Mouse (Mus musculus) olfactory bulb, adult 2 months (tissue): ENCODE measurements around the gene Coch.

Experiments used
- CTCF ChIP-seq: fragments of 200-500 bp; IDR thresholded peaks from 2 replicates; pipeline ENCODE4 v1.5.1; 2012; ENCODE audit warnings: low read depth, mild to moderate bottlenecking, low read length, moderate library complexity; ENCODE audit not compliant: insufficient read depth
- POLR2A ChIP-seq: fragments of 200-500 bp; IDR thresholded peaks from 2 replicates; pipeline ENCODE4 v1.6.1; 2012; ENCODE audit warnings: mild to moderate bottlenecking, low read depth, low read length, moderate library complexity; ENCODE audit not compliant: insufficient read depth

DNA sequence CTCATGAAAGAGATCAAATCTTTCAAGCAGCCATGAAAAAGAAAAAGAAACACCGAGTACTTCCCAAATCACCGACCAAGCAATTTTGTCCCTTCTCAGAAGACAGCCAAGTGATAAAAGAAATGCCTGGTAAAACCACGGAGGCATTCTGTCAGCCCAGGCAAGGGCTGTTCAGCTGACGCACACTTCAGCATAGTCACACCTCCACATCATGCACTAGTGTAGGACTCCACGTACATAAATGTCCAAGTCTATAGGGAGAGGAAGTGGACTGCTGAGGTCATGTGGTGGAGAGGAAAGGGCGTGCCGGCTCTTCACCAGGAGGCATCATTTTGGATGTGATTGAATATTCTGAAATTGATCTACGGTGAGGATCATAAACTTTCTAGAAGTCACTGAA lies 1.2 kb upstream of the Coch start:
- TF ChIP-seq CTCF (no peak), POLR2A (no peak)
